Mouse (Mus musculus) cortical plate, adult 2 months (tissue): ENCODE measurements around the gene Gm7138.

Source experiments
- CTCF ChIP-seq: fragments of 200-500 bp; IDR thresholded peaks from 2 replicates; pipeline ENCODE4 v1.5.1; 2011; ENCODE audit warnings: mild to moderate bottlenecking, control low read depth, low read length; ENCODE audit not compliant: insufficient read depth; ENCODE audit errors: extremely low read depth
- POLR2A ChIP-seq: fragments of 200-500 bp; IDR thresholded peaks from 2 replicates; pipeline ENCODE4 v1.6.1; 2011; ENCODE audit warnings: mild to moderate bottlenecking, low read length, control low read depth; ENCODE audit not compliant: insufficient read depth; ENCODE audit errors: extremely low read depth

DNA sequence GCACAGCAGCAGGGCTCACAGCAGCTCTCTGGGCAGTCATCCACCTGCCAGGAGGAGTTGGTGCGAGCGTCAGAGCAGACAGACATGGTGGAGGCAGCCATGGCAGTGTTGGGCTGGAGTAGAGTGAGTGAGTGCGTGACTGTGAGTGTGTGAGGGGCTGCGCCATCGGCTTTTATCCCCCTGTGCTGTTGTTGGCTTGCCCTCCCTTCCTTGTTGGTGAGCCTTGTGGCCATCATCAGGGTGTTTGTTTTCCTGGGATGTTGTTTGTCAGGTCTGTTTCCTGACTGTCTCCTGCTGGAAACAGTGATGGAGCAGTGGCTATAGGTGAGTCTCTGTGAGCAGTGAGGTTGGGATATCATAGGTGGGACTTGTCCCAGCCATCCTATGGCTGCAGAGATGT, 35.0 kb upstream of the Gm7138 start, which contains the start of gene Gm9507:
- TF ChIP-seq CTCF = no peak
- TF ChIP-seq POLR2A = no peak
